Mouse (Mus musculus) urinary bladder, adult 18-20 months (tissue): Measurements from ENCODE around the gene Fam49a.
A peak's percentile ranks its signal among the peaks of the same experiment; 100 is the strongest.

ENCODE experiments used
- DNase-seq, 2 experiments: peaks; one replicate each; pipeline ENCODE4 v3.0.0; 2022; ENCODE audit warnings: low spot score in 2 of 2, mixed read lengths in 2 of 2

Gene Fam49a

GRCm38 (mm10) chr12:12270495-12270894 lies 8.6 kb downstream of the Fam49a start:
- no peak for DNase-seq

GRCm38 (mm10) chr12:12274115-12274514 lies 12.2 kb downstream of the Fam49a start:
- DNase-seq, result no peak

- no peak for DNase-seq
Observed at GRCm38 (mm10) chr12:12275124-12275779, 13.3 kb downstream of the Fam49a start.

GRCm38 (mm10) chr12:12277741-12278463 lies 16.0 kb downstream of the Fam49a start:
- no peak for DNase-seq

- DNase-seq, result no peak
Observed at GRCm38 (mm10) chr12:12278464-12278872, 16.5 kb downstream of the Fam49a start.

GRCm38 (mm10) chr12:12283702-12284288 lies 21.9 kb downstream of the Fam49a start:
- no peak for DNase-seq

GRCm38 (mm10) chr12:12284521-12284920 lies 22.6 kb downstream of the Fam49a start:
- no peak for DNase-seq

GRCm38 (mm10) chr12:12287131-12287786 lies 25.3 kb downstream of the Fam49a start:
- DNase-seq, result no peak

- no peak for DNase-seq
Observed at GRCm38 (mm10) chr12:12287787-12288132, 25.8 kb downstream of the Fam49a start.

- DNase-seq, result no peak
Observed at GRCm38 (mm10) chr12:12288586-12288985, 26.6 kb downstream of the Fam49a start.

- DNase-seq, result no peak
Observed at GRCm38 (mm10) chr12:12289636-12290035, 27.7 kb downstream of the Fam49a start.

- no peak for DNase-seq
Observed at GRCm38 (mm10) chr12:12292043-12292618, 30.2 kb downstream of the Fam49a start.

- no peak for DNase-seq
Observed at GRCm38 (mm10) chr12:12294380-12295171, 32.6 kb downstream of the Fam49a start.

GRCm38 (mm10) chr12:12298451-12298850 lies 36.5 kb downstream of the Fam49a start:
- DNase-seq, result no peak

- no peak for DNase-seq
Observed at GRCm38 (mm10) chr12:12299303-12299702, 37.4 kb downstream of the Fam49a start.

- no peak for DNase-seq
Observed at GRCm38 (mm10) chr12:12301149-12301548, 39.2 kb downstream of the Fam49a start.

- peak in 1 of 2 experiments; percentile 42 for DNase-seq
Observed at GRCm38 (mm10) chr12:12301815-12302214, 39.9 kb downstream of the Fam49a start.

- DNase-seq, result no peak
Observed at GRCm38 (mm10) chr12:12306214-12306613, 44.3 kb downstream of the Fam49a start.

- no peak for DNase-seq
Observed at GRCm38 (mm10) chr12:12306814-12307213, 44.9 kb downstream of the Fam49a start.

GRCm38 (mm10) chr12:12307245-12307644 lies 45.3 kb downstream of the Fam49a start:
- DNase-seq, result no peak

GRCm38 (mm10) chr12:12313437-12313836 lies 51.5 kb downstream of the Fam49a start:
- no peak for DNase-seq
